Mouse (Mus musculus): ENCODE results near the gene Tmc1. TPM values are rescaled to one million over a fixed set of nuclear protein-coding genes. Genes with fewer than 3 reads are reported as not detected.

Gene Tmc1
- total RNA-seq (2017) = 0.49 and 0.70 TPM in 2 replicates

- ATAC-seq (ENCODE audit: extremely low read depth, insufficient number of reproducible peaks, low FRiP score, poor library complexity, severe bottlenecking) = no peak
Observed at GRCm38 (mm10) chr19:20953874-20954273, at the start of gene Tmc1. TSS of gene Tmc1 (minus strand) at chr19:20954202.

DNA sequence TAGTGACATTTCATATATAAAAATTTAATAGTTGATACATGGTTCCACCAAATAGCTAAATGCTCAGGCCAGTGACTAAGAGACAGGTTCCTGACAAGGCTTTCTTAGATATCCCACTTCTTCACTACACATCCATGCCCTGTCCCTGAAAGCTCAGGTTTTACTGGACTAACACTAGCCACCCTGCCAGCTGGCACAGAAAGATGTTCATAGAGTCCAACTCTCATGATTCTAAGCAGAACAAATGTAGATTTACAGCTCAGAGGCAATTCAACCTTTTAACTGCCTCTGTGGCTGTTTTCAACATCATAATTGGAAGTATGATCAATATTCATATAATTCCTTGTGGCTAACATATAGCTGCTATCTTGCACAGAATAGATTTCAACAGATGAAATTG is 47.5 kb upstream of the Tmc1 start:
- no peak for ATAC-seq (ENCODE audit: extremely low read depth, insufficient number of reproducible peaks, low FRiP score, poor library complexity, severe bottlenecking)

DNA sequence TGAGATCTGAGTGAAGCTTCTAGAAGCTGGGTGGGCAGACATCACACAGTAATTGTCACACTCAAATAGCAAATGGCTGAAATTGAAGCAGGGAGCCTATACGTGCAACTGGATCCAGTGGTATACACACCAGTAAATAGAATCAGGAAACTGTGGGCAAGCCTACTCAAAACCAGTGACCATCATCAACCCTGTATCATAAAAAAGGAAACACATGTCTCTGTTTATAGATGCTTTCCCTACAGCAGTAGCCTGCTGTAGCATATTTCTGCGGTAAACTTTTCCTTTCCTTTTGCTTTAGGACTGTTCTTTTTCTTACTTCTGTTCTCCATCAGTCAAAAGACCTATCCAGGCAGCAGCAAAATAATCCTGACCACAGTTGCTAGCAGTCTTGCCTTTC is 25.2 kb upstream of the Tmc1 start:
- ATAC-seq (ENCODE audit: extremely low read depth, insufficient number of reproducible peaks, low FRiP score, poor library complexity, severe bottlenecking) = no peak

DNA sequence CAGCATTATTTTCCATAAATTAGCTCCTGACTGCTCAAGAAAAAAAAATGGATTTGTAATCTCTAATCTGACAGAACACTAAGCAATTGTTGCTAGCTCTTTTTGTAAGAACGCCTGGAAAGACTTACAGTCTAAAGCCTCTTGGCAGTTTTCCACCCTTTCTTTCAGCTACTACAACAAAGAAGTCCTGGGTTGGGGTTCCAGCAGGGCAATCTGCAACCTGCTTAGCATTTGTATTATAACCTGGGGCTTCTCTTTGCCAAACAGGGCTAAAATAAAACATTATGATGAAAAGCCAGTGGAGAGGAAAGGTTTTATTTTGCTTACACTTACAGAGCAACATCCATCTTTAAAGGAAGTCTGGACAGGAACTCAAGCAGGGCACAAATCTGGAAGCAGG is 24.1 kb upstream of the Tmc1 start:
- ATAC-seq (ENCODE audit: extremely low read depth, insufficient number of reproducible peaks, low FRiP score, poor library complexity, severe bottlenecking) = no peak

DNA sequence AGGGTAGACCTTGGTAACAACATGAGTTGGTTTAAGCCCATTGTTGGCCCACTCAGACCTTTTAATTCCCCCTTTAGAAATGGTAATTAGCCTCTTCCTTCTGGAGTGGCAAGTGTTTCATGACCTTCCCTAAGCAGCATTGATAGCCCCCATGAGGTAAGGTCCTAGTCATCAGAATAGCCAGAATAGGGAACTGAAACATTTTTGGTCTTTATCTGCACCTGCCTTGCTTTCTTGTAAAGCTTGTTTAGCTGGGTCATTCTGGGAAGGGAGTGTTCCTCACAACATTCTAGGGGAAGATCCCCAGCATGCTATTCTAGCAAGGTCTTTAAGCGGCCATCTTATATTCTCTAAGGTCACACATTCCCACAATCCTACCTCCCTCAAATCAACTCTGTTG is 17.9 kb upstream of the Tmc1 start:
- no peak for ATAC-seq (ENCODE audit: extremely low read depth, insufficient number of reproducible peaks, low FRiP score, poor library complexity, severe bottlenecking)

DNA sequence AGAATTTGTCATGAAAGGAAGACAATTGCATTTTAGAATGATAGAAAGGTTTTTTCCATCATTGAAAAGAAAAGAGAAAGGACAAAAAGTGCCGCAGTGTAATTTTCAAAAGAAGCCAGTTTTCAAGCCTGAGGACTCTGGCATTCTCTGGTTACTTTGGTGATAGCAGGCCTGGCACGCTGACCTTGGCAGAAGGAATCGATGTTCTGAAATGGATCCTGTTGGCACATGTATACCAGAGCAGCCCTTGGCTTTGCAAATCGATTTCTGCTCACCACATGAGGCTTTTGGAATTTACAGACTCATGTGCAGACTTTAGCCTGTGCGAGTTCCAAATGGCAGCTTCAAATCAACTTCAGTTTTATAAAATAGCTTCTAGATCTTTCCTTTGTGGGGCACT is 813 bp upstream of the Tmc1 start:
- no peak for ATAC-seq (ENCODE audit: extremely low read depth, insufficient number of reproducible peaks, low FRiP score, poor library complexity, severe bottlenecking)

GRCm38 (mm10) chr19:20944446-20944845 is 9.6 kb downstream of the Tmc1 start:
- ATAC-seq (ENCODE audit: extremely low read depth, insufficient number of reproducible peaks, low FRiP score, poor library complexity, severe bottlenecking) = no peak

DNA sequence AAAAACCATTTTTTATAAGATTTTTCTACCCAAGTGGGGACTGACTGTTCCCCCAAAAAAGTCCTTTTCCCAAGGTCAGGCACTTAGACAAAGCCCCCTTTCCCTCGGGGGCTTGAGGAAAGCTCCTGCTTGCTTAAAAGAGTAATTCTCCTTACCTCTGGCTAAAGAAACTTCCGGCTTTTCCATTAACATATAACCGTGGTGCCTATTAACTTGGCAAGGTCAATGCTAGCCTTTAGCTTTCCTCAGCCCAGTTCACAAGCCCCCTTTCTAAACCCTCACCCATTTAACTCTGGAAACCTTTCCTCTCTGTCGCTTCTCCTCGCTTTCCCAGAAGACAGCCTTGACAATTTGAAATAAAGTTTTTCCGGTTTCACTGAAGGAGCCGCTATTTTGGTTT is 29.7 kb downstream of the Tmc1 start:
- no peak for ATAC-seq (ENCODE audit: extremely low read depth, insufficient number of reproducible peaks, low FRiP score, poor library complexity, severe bottlenecking)

- no peak for ATAC-seq (ENCODE audit: extremely low read depth, insufficient number of reproducible peaks, low FRiP score, poor library complexity, severe bottlenecking)
Observed at GRCm38 (mm10) chr19:20923336-20924211, 30.4 kb downstream of the Tmc1 start.

DNA sequence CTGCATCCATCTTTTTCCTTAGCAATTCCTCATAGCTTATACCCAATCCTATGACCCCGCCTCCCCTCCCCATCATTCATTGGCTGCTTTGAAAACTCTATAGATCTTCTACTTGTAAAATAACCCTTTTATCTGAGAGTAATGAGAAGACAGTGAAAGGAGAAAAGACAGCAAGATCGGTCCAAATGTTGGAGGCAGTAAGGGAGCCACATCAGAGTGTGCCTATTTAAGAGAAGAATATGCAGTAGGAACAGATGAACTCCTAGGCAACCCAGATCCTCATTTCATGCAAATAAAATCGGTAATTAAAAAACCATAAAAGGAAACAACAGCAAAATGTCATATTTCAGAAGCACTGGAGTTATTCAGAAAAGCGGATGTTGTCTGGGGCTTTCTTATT is 35.8 kb downstream of the Tmc1 start:
- ATAC-seq (ENCODE audit: extremely low read depth, insufficient number of reproducible peaks, low FRiP score, poor library complexity, severe bottlenecking) = no peak

- ATAC-seq (ENCODE audit: extremely low read depth, insufficient number of reproducible peaks, low FRiP score, poor library complexity, severe bottlenecking) = no peak
Observed at GRCm38 (mm10) chr19:20915151-20915550, 38.9 kb downstream of the Tmc1 start.

DNA sequence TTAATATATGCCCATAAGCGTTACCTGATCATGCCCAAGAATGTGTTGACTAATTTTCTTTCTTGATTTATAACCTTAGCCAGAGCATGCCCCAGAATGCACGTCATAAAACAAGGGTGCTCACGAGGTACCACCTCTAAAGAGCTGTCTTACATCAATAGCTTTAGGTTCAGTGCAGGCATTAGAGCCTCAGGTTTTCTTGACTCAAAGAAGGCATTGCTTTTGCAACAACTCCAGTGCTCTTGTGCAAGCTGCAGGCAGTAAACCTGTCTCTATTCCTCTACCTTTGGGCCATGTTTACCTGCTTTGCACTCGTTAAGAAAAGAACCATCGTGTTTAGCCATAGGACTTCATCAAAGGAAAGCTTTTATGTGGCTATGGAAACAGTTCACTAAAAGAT is 43.6 kb downstream of the Tmc1 start:
- ATAC-seq (ENCODE audit: extremely low read depth, insufficient number of reproducible peaks, low FRiP score, poor library complexity, severe bottlenecking) = no peak

GRCm38 (mm10) chr19:20881205-20881604 is 72.8 kb downstream of the Tmc1 start:
- ATAC-seq (ENCODE audit: extremely low read depth, insufficient number of reproducible peaks, low FRiP score, poor library complexity, severe bottlenecking) = no peak

GRCm38 (mm10) chr19:20875881-20876280 is 78.1 kb downstream of the Tmc1 start:
- no peak for ATAC-seq (ENCODE audit: extremely low read depth, insufficient number of reproducible peaks, low FRiP score, poor library complexity, severe bottlenecking)

DNA sequence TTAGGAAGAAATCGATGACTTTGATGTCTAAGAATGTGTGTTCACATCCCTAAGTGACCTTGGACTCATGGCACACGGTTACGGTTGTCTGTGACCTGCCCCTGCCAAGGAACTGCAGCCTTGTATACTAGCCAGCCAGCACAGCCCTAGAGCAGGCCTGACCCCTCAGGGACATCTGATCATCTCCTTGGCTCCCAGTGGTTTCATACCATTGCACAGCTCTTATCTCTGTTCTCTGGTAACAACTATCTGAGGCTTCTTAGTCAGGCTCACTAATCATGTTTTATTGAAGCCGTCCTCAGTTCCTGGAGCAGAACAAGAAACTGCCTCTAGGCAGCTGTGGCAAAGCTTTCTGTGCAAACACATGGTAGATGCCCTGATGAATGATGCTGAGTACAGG is 92.2 kb downstream of the Tmc1 start:
- no peak for ATAC-seq (ENCODE audit: extremely low read depth, insufficient number of reproducible peaks, low FRiP score, poor library complexity, severe bottlenecking)

GRCm38 (mm10) chr19:20860270-20860669 is 93.7 kb downstream of the Tmc1 start:
- ATAC-seq (ENCODE audit: extremely low read depth, insufficient number of reproducible peaks, low FRiP score, poor library complexity, severe bottlenecking) = no peak

- ATAC-seq (ENCODE audit: extremely low read depth, insufficient number of reproducible peaks, low FRiP score, poor library complexity, severe bottlenecking) = no peak
Observed at GRCm38 (mm10) chr19:20857819-20858218, 96.2 kb downstream of the Tmc1 start.

DNA sequence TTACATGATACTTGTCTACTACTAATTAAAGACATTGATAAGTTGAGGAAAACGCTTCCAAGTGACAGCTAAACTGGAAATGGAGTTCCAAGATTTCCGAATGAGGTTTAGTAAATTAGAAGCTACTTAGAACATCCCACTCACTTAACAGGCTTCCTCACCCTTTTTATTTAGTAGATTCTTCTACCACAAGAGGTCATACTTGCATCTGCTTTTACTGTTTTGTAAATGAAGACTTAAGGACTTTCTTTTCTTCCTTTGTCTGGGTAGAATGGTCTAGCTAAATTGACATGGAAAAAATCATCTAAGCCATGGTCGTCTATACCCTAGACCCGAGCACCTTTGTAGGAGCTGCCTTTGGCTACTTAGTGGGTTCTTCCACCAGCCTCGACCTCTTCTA is 105.1 kb downstream of the Tmc1 start:
- no peak for ATAC-seq (ENCODE audit: extremely low read depth, insufficient number of reproducible peaks, low FRiP score, poor library complexity, severe bottlenecking)

DNA sequence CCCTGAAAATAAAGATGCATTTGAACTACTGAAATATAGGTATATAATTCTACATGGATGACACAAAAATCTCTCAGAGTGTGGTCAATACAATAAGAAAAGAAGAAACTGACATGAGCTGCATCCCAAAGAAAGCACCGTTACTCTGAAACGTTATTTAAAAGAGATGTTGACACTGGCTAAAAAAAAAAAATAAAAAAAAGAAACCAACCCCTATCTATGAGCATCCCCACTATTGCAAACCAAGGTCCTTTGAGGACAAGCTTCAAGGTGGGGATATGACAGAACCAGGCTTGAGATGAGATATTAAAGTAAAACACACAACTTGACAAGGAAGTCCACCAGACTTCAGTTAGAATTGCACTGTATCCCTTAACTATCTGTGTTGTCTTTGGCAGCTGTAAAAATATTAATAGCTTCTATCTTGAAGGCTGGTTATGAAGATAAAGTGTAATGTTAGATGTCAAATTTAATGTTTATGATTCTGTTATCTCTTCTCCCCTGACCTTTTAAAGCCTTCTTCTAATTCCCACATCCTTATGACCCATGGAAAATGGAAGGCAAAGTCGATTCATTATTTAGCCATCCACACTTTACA is 106.4 kb downstream of the Tmc1 start:
- ATAC-seq (ENCODE audit: extremely low read depth, insufficient number of reproducible peaks, low FRiP score, poor library complexity, severe bottlenecking) = no peak

DNA sequence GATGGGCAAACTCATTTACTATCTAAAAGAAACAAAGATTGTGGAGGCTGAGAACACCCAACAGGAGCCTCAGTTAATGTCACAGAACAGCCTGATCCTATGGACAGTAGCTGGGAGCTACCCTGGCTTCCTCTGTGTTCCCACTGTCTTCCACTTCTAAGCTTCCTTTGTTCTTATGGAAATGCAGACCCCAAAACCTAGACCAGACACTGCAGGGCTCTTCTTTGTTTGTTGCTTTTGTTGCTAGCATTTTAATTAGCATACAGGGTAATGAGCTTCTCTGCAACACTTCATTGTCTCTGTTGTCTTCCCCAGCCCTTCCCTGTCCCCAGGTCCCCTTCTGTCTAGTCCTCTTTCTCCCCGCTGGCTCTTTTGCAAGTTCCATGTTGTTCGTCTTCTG is 116.6 kb downstream of the Tmc1 start:
- ATAC-seq (ENCODE audit: extremely low read depth, insufficient number of reproducible peaks, low FRiP score, poor library complexity, severe bottlenecking) = no peak
